Mouse (Mus musculus) bone marrow macrophage, adult 2 months (primary cell): ENCODE results near the gene Gcgr. TPM values are rescaled to one million over a fixed set of nuclear protein-coding genes. Genes with fewer than 3 reads are reported as not detected.

Experiments
- H3K27ac ChIP-seq: 2 replicates; pipeline ENCODE4 v1.5.1; 2012; ENCODE audit warnings: low read depth, low read length; ENCODE audit not compliant: insufficient read depth
- H3K4me1 ChIP-seq: 2 replicates; pipeline ENCODE4 v1.6.1; 2012; ENCODE audit warnings: low read length; ENCODE audit not compliant: control insufficient read depth, insufficient read depth
- H3K4me3 ChIP-seq: 2 replicates; pipeline ENCODE4 v1.5.1; 2012; ENCODE audit warnings: mild to moderate bottlenecking, low read length, moderate library complexity; ENCODE audit not compliant: insufficient read depth
- CTCF ChIP-seq: IDR thresholded peaks from 2 replicates; pipeline ENCODE4 v1.5.1; 2012; ENCODE audit warnings: low read depth, mild to moderate bottlenecking, low read length, moderate library complexity
- POLR2A ChIP-seq: IDR thresholded peaks from 2 replicates; pipeline ENCODE4 v1.6.1; 2012; ENCODE audit warnings: mild to moderate bottlenecking, low read depth, low read length, borderline replicate concordance
- polyA plus RNA-seq: library from polyadenylated mRNA; stranded (reverse); fragments of >200 nt; gene quantifications from 2 replicates; pipeline ENCODE4 v1.2.4, GENCODE M21; 2012; ENCODE audit not compliant: missing spikeins, insufficient read depth, insufficient read length

Gcgr gene
- polyA plus RNA-seq, 1 experiment, result not detected

- TF ChIP-seq CTCF (no peak), POLR2A (no peak)
- peak overlapping the region; percentile 11 for H3K27ac ChIP-seq
- H3K4me3 ChIP-seq, result peak overlapping the region; percentile 92
- peaks cover 24% of the 10 kb centered on the region for H3K4me1 ChIP-seq
These were observed 43.7 kb downstream of the Gcgr start for GRCm38 (mm10) chr11:120574278-120574600.

GRCm38 (mm10) chr11:120575046-120575445, 44.5 kb downstream of the Gcgr start:
- TF ChIP-seq POLR2A (no peak), CTCF (no peak)
- H3K4me1 ChIP-seq, result peaks cover 27% of the 10 kb centered on the region
- no peak overlapping the region for H3K4me3 ChIP-seq
- 0 out of 2 replicates have a peak overlapping the region, but pooled peaks have one; percentile 7 for H3K27ac ChIP-seq

- H3K4me1 ChIP-seq, result peaks cover 25% of the 10 kb centered on the region
- H3K27ac ChIP-seq, result no peak overlapping the region
- TF ChIP-seq POLR2A (no peak), CTCF (no peak)
- no peak overlapping the region for H3K4me3 ChIP-seq
These were observed 45.4 kb downstream of the Gcgr start for GRCm38 (mm10) chr11:120575940-120576339.

- TF ChIP-seq POLR2A (no peak), CTCF (no peak)
- Histone ChIP-seq H3K27ac (no peak overlapping the region), H3K4me3 (no peak overlapping the region), H3K4me1 (peaks cover 21% of the 10 kb centered on the region)
These were observed 46.0 kb downstream of the Gcgr start for GRCm38 (mm10) chr11:120576365-120576981.

DNA sequence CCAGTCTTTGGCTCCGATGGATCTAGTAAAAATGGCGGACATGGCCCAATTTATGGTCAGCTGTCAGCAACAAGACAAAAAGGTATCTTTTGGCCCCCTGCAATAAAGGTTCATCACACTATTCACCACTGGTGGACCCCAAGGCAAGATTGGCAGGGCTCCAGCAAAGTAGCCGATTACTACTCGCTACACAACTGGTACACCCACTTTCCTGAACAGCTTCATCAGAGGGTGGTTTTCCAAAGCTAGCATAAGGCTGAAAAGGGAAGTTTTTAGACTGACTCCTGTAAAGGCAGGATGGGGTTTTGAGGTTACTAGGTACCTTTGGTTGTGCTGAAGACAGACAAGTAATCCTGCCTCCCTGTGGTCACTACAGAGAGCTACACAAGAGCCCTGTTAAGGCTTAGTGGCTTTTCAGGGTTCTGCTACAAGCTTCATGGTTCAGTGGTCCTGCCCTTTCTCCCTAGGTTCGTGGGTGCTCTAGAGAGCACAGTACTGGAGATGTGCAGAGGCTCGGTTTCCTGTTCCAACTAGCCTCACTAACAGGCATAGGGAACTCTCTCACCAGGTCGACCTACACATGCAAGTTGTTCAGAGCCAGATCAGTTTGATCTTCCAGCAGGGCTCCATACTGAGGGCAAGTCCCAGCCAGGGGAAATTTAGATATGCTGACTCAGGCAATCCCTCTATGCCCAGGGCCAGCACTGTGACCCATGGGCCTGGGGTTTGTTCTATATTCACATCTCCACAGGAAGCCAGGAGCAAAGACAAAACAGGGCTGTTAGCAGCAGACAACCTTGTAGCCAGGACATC, 46.9 kb downstream of the Gcgr start:
- Histone ChIP-seq H3K4me1 (peaks cover 22% of the 10 kb centered on the region), H3K4me3 (no peak overlapping the region), H3K27ac (no peak overlapping the region)
- no peak for TF ChIP-seq POLR2A
- no peak for TF ChIP-seq CTCF

- Histone ChIP-seq H3K27ac (no peak overlapping the region), H3K4me1 (peaks cover 24% of the 10 kb centered on the region), H3K4me3 (no peak overlapping the region)
- no peak for TF ChIP-seq POLR2A
- TF ChIP-seq CTCF, result no peak
These were observed 47.7 kb downstream of the Gcgr start for GRCm38 (mm10) chr11:120578024-120578693.

GRCm38 (mm10) chr11:120578694-120579243, 48.3 kb downstream of the Gcgr start:
- TF ChIP-seq CTCF (no peak), POLR2A (no peak)
- no peak overlapping the region for H3K4me3 ChIP-seq

GRCm38 (mm10) chr11:120579316-120580107, 49.0 kb downstream of the Gcgr start:
- H3K4me1 ChIP-seq, result peaks cover 22% of the 10 kb centered on the region
- TF ChIP-seq CTCF (peak; percentile 66), POLR2A (no peak)
- H3K27ac ChIP-seq, result no peak overlapping the region
- peak overlapping the region; percentile 87 for H3K4me3 ChIP-seq

More at GRCm38 (mm10) chr11:120578694-120579243, 48.3 kb downstream of the Gcgr start:
- Histone ChIP-seq H3K27ac (no peak overlapping the region), H3K4me1 (peaks cover 24% of the 10 kb centered on the region)

DNA sequence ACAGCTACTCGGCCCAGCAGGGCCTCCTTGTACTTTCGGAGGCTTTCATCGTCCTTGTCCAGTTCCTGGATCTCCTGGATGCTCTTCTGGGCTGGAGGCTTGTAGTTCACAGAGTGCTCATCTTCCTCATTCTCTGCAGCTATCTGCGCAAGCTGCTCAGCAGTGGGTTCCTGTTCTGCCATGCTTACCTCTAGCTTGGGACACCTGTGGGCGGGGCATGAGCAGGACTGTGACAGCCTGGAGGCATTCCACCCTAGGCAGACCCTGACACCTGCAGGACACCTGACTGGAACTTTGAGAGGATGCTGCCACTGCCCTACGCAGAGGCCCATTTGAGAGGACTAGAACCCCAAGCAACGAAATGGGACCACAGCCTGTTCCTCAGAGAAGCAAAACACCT, 49.7 kb downstream of the Gcgr start:
- Histone ChIP-seq H3K27ac (peak overlapping the region; percentile 88), H3K4me1 (peaks cover 18% of the 10 kb centered on the region), H3K4me3 (peak overlapping the region; percentile 87)
- no peak for TF ChIP-seq CTCF
- no peak for TF ChIP-seq POLR2A

GRCm38 (mm10) chr11:120580871-120581331, 50.4 kb downstream of the Gcgr start:
- TF ChIP-seq POLR2A, result no peak
- Histone ChIP-seq H3K4me1 (peaks cover 17% of the 10 kb centered on the region), H3K27ac (peak overlapping the region; percentile 88), H3K4me3 (peak overlapping the region; percentile 87)
